Mouse (Mus musculus): ENCODE results near the gene Cpt1b. TPM values are rescaled to one million over a fixed set of nuclear protein-coding genes. Genes with fewer than 3 reads are reported as not detected.
A peak's percentile ranks its signal among the peaks of the same experiment; 100 is the strongest.
"Not testable (repeated sequence)": the region's sequence is repeated elsewhere in the genome, so short reads cannot be mapped to it uniquely, and the experiment has no call there.

The Cpt1b gene
- polyA plus RNA-seq, 1 experiment = 28.9 TPM

DNA sequence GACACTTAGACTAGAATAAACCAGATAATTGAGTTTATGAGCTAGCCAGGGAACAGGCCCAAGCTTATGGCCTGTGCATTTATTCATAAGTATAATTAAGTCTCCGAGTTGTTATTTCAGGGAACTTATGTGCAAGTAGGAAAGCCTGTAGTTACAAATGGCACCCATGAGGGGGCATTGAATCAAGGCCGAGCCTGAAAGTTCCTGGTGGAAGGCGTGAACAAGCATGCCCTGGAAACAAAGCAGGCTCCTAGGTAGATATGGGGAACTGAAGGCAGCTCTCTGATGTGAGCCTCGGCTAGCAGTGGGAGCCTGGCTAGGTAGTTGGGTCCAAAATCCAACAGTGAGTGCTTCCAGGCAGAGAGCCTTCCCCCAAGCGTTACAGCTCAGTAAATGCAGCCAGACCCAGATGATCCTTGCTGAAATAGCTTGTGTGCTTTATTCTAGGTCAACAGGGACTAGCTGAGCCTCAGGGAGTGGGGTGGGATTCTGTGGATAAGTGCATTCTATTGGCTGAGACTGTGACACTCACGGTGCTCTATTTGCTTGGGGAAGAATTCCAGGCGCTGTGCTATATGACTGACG, 16.9 kb upstream of the Cpt1b start:
- no peak for DNase-seq
- Histone ChIP-seq H3K4me3 (replicated peaks; ENCODE audit: extremely low read depth, low read depth, low read length) (no peak overlapping the region), H3K4me1 (ENCODE audit: control insufficient read depth, insufficient read depth, low read length) (no peaks in the 10 kb centered on the region)
- TF ChIP-seq CTCF (IDR thresholded peaks at IDR 0.05; ENCODE audit: insufficient read depth, low read length) (no peak), POLR2A (IDR thresholded peaks at IDR 0.05; ENCODE audit: borderline replicate concordance, extremely low read depth, low read depth, low read length) (no peak)
- WGBS = 34% methylated on average over 8 of the region's 8 CpGs

GRCm38 (mm10) chr15:89435878-89436277, 10.2 kb upstream of the Cpt1b start:
- DNase-seq = no peak
- H3K4me1 ChIP-seq (ENCODE audit: control insufficient read depth, insufficient read depth, low read length) = no peaks in the 10 kb centered on the region
- 86% methylated on average over 5 of the region's 5 CpGs for WGBS
- TF ChIP-seq POLR2A (IDR thresholded peaks at IDR 0.05; ENCODE audit: borderline replicate concordance, extremely low read depth, low read depth, low read length) (no peak), CTCF (IDR thresholded peaks at IDR 0.05; ENCODE audit: insufficient read depth, low read length) (no peak)
- no peak overlapping the region for H3K4me3 ChIP-seq (replicated peaks; ENCODE audit: extremely low read depth, low read depth, low read length)

DNA sequence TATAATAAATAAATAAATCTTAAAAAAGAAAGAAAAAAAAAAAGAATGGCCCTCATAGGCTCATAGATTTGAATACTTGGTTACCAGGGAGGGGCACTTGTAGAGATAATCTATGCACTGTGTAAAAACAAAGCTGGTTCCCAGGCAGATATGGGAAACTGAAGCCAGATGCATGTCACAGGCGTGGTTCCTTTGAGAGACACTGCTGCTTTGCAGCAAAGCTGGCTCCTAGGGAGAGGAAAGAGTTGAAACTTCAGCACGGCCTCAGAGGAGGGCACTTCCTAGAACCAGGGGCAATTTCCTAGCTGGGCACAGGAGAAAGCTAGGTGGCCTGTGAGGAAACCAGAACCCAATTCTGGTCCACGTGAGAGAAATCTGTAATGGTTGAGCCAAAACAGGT, 8.5 kb upstream of the Cpt1b start:
- TF ChIP-seq CTCF (IDR thresholded peaks at IDR 0.05; ENCODE audit: insufficient read depth, low read length) (no peak), POLR2A (IDR thresholded peaks at IDR 0.05; ENCODE audit: borderline replicate concordance, extremely low read depth, low read depth, low read length) (no peak)
- DNase-seq = no peak
- Histone ChIP-seq H3K4me1 (ENCODE audit: control insufficient read depth, insufficient read depth, low read length) (no peaks in the 10 kb centered on the region), H3K4me3 (replicated peaks; ENCODE audit: extremely low read depth, low read depth, low read length) (no peak overlapping the region)
- WGBS = 78% methylated on average over 3 of the region's 3 CpGs

DNA sequence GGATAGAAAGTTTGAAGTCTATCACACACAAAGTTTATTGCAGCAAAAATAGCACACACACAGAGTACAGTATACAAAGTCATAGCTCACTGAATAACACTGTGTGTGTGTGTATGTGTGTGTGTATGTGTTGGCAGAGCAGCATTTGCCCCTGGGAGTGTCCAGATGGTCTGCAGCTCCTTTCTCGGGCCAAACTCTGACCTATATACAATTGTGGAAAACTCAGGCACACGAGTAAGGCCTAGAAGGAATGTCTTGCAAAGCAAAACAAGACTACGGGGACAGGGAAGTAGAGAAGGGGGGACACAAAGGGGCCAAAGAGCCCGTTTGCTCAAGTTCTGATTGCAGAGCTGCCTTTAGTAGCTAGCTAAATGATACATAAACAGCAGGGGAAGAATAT, 7.3 kb upstream of the Cpt1b start:
- DNase-seq = no peak
- WGBS = 78% methylated on average over 4 of the region's 4 CpGs
- TF ChIP-seq POLR2A (IDR thresholded peaks at IDR 0.05; ENCODE audit: borderline replicate concordance, extremely low read depth, low read depth, low read length) (no peak), CTCF (IDR thresholded peaks at IDR 0.05; ENCODE audit: insufficient read depth, low read length) (no peak)
- Histone ChIP-seq H3K4me3 (replicated peaks; ENCODE audit: extremely low read depth, low read depth, low read length) (no peak overlapping the region), H3K4me1 (ENCODE audit: control insufficient read depth, insufficient read depth, low read length) (0 out of 2 replicates have a peak, but pooled peaks cover 3% of the 10 kb centered on the region)

DNA sequence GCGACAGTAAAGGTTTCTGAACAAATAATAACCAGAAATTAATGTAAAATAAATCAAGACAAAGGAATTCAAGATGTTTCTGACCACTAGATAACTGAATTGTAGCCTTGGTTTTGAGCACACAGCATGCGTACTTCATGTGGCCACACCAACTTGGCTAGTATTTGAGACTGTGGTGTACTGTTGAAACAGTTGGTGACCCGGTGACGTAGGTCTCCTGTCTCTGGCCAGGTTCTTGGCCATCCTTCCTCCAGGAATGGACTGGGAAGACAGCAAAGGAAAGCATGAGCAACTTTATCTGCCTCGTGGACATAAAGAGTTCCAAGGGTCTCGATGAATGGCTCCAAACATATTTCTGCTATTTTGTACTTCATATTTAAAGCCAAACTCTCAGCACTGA, 6.1 kb upstream of the Cpt1b start:
- Histone ChIP-seq H3K4me3 (replicated peaks; ENCODE audit: extremely low read depth, low read depth, low read length) (no peak overlapping the region), H3K4me1 (ENCODE audit: control insufficient read depth, insufficient read depth, low read length) (0 out of 2 replicates have a peak, but pooled peaks cover 3% of the 10 kb centered on the region)
- DNase-seq = no peak
- TF ChIP-seq CTCF (IDR thresholded peaks at IDR 0.05; ENCODE audit: insufficient read depth, low read length) (no peak), POLR2A (IDR thresholded peaks at IDR 0.05; ENCODE audit: borderline replicate concordance, extremely low read depth, low read depth, low read length) (no peak)
- WGBS = 90% methylated on average over 6 of the region's 6 CpGs

DNA sequence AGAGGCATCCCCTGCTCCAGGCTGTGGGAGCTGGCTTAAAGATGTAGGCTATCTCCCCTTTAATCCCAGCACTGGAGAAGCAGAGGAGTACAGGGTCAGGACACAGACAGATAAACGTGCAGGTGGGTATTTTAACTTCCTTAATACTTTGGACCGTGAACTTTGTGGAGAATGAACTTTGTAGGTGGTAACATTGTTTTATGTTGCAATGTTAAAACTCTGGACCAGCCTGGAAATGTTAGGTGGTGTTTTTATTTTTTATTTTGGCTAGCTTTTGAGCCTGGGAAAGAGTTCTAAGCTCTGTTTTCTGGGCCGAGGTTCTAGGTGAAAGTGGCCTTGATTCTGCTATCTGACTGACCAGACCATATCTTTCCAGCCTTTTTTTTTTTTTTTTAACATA, 5.6 kb upstream of the Cpt1b start:
- H3K4me1 ChIP-seq (ENCODE audit: control insufficient read depth, insufficient read depth, low read length) = 0 out of 2 replicates have a peak, but pooled peaks cover 3% of the 10 kb centered on the region
- WGBS = 80% methylated on average over 3 of the region's 3 CpGs
- TF ChIP-seq POLR2A (IDR thresholded peaks at IDR 0.05; ENCODE audit: borderline replicate concordance, extremely low read depth, low read depth, low read length) (no peak), CTCF (IDR thresholded peaks at IDR 0.05; ENCODE audit: insufficient read depth, low read length) (no peak)
- H3K4me3 ChIP-seq (replicated peaks; ENCODE audit: extremely low read depth, low read depth, low read length) = no peak overlapping the region
- no peak for DNase-seq

- WGBS = 60% methylated on average over 9 of the region's 9 CpGs
- not testable (repeated sequence) for DNase-seq; H3K4me3 ChIP-seq (replicated peaks; ENCODE audit: extremely low read depth, low read depth, low read length); H3K4me1 ChIP-seq (ENCODE audit: control insufficient read depth, insufficient read depth, low read length)
Observed at GRCm38 (mm10) chr15:89430771-89431170, 5.1 kb upstream of the Cpt1b start.

- peak overlapping the region; percentile 83 for H3K4me3 ChIP-seq (replicated peaks; ENCODE audit: extremely low read depth, low read depth, low read length)
- no peak for TF ChIP-seq POLR2A (IDR thresholded peaks at IDR 0.05; ENCODE audit: borderline replicate concordance, extremely low read depth, low read depth, low read length)
- no peak for TF ChIP-seq CTCF (IDR thresholded peaks at IDR 0.05; ENCODE audit: insufficient read depth, low read length)
- no peak for DNase-seq
- 39% methylated on average over 6 of the region's 6 CpGs for WGBS
- 0 out of 2 replicates have a peak, but pooled peaks cover 3% of the 10 kb centered on the region for H3K4me1 ChIP-seq (ENCODE audit: control insufficient read depth, insufficient read depth, low read length)
Observed at GRCm38 (mm10) chr15:89430341-89430740, 4.7 kb upstream of the Cpt1b start.

DNA sequence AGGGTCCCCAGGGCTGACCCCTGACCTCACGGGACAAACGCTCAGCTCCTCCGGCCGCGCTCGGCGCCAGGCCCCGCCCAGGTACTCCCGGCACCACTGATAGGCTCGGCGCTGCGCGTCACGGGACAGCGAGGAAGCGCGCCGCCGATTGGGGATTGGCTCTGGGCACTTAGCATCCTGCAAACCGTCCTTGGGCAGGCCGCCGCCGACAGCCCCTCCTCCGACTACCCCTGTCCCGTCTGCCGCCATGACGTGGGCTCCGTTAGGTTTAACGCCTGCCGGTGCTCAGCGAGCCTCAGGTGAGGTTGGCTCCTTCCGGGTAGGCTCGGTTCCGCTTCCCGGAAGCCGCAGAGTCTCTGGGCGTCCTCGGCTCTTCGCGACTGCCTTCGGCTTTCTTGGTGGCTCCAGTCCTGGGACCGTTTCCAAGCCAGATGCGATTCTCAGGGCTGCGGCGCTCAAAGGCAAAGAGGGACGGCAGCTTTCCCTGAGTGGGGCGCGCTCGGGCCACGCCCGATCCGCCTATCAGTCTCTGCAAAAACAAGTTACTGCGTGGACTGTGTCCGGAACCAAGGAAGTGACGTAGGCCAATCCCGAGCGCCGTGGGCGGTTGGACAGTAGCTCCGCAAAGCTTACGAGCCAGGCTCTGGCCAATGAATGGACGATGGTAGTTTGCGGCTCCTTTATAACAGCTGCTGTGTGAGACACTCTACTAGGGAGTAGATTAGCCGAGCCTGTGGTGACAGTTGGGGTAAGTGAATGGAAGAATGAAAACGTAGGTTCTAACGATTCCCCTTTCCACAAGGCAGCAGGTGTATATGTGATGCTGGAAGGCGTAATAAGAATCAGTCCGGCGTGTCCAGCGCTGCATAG, 3.9 kb upstream of the Cpt1b start, which contains the start of the genes C730034F03Rik, Gm44502 and Chkb:
C730034F03Rik (plus strand) TSS at position 238 of the 870 bp plus-strand sequence.
Gm44502 (minus strand) TSS at position 345 of the 870 bp plus-strand sequence.
Chkb (minus strand) TSS at position 557 of the 870 bp plus-strand sequence.
- TF ChIP-seq CTCF (IDR thresholded peaks at IDR 0.05; ENCODE audit: insufficient read depth, low read length) (no peak), POLR2A (IDR thresholded peaks at IDR 0.05; ENCODE audit: borderline replicate concordance, extremely low read depth, low read depth, low read length) (peak; percentile 88)

More for the DNA sequence above, 3.9 kb upstream of the Cpt1b start, which contains the start of the genes C730034F03Rik, Gm44502 and Chkb:
- Histone ChIP-seq H3K4me1 (ENCODE audit: control insufficient read depth, insufficient read depth, low read length) (0 out of 2 replicates have a peak, but pooled peaks cover 3% of the 10 kb centered on the region), H3K4me3 (replicated peaks; ENCODE audit: extremely low read depth, low read depth, low read length) (peak within 1 kb of the TSS; percentile 83)
- DNase-seq = peak; percentile 90
- WGBS = under 1% methylated on average over 70 of the region's 70 CpGs
